Mouse (Mus musculus) lung, postnatal 25 days (tissue): ENCODE data around the gene Gm9767.

Source experiments
- DNase-seq: peaks from one replicate; pipeline ENCODE4 v3.0.0; 2022; ENCODE audit warnings: low spot score

Gm9767 gene

GRCm38 (mm10) chr10:26077671-26078481, at the start of gene Gm9767:
TSS of gene Gm9767 (plus strand) at chr10:26078255.
- no peak for DNase-seq

- DNase-seq: no peak
These were observed 43.1 kb upstream of the Gm9767 start for GRCm38 (mm10) chr10:26034931-26035330.

GRCm38 (mm10) chr10:26051177-26051576, 26.9 kb upstream of the Gm9767 start:
- DNase-seq: no peak

- no peak for DNase-seq
These were observed 18.3 kb upstream of the Gm9767 start for GRCm38 (mm10) chr10:26059662-26060307.

- no peak for DNase-seq
These were observed 15.0 kb upstream of the Gm9767 start for GRCm38 (mm10) chr10:26063071-26063470.

GRCm38 (mm10) chr10:26071986-26072385, 6.1 kb upstream of the Gm9767 start:
- no peak for DNase-seq

GRCm38 (mm10) chr10:26076949-26077348, 1.1 kb upstream of the Gm9767 start:
- DNase-seq: no peak

- peak; percentile 10 for DNase-seq
These were observed 577 bp downstream of the Gm9767 start, which contains the start of gene Tmem200a for GRCm38 (mm10) chr10:26078521-26079142. TSS of gene Tmem200a (minus strand) at chr10:26079052.

GRCm38 (mm10) chr10:26079678-26080077, 1.6 kb downstream of the Gm9767 start:
- no peak for DNase-seq

- DNase-seq: no peak
These were observed 4.0 kb downstream of the Gm9767 start for GRCm38 (mm10) chr10:26082081-26082480.

GRCm38 (mm10) chr10:26103330-26103982, 25.4 kb downstream of the Gm9767 start:
- DNase-seq: no peak

- no peak for DNase-seq
These were observed 36.4 kb downstream of the Gm9767 start for GRCm38 (mm10) chr10:26114409-26114808.

- DNase-seq: no peak
These were observed 41.2 kb downstream of the Gm9767 start for GRCm38 (mm10) chr10:26119067-26119821.

GRCm38 (mm10) chr10:26119822-26120183, 41.7 kb downstream of the Gm9767 start:
- no peak for DNase-seq
